Mouse (Mus musculus) liver, embryonic 12.5 days (tissue): ENCODE results near the gene Sh3pxd2a. TPM values are rescaled to one million over a fixed set of nuclear protein-coding genes. Genes with fewer than 3 reads are reported as not detected.

Experiments used
- ATAC-seq: fragments of 200-750 bp; cut with Nextera tagmentation; 2 replicates; pipeline ENCODE4 v1.8.0; 2017; ENCODE audit warnings: moderate number of reproducible peaks, mild to moderate bottlenecking, moderate library complexity
- H3K27ac ChIP-seq: fragments of 300-500 bp; sonication (generic); 2 replicates; pipeline ENCODE4 v1.5.1; 2016; ENCODE audit warnings: mild to moderate bottlenecking
- H3K27me3 ChIP-seq: fragments of 300-500 bp; sonication (generic); replicated peaks from 2 replicates; pipeline ENCODE4 v1.6.1; 2016; ENCODE audit warnings: mild to moderate bottlenecking, moderate library complexity
- H3K36me3 ChIP-seq: fragments of 300-500 bp; sonication (generic); 2 replicates; pipeline ENCODE4 v1.6.1; 2016; ENCODE audit warnings: mild to moderate bottlenecking, moderate library complexity
- H3K4me1 ChIP-seq: fragments of 300-500 bp; sonication (generic); 2 replicates; pipeline ENCODE4 v1.6.1; 2016
- H3K4me2 ChIP-seq: fragments of 300-500 bp; sonication (generic); 2 replicates; pipeline ENCODE4 v1.6.1; 2016; ENCODE audit warnings: mild to moderate bottlenecking, moderate library complexity
- H3K4me3 ChIP-seq: fragments of 300-500 bp; sonication (generic); 2 replicates; pipeline ENCODE4 v1.5.1; 2016; ENCODE audit warnings: mild to moderate bottlenecking, moderate library complexity
- H3K9ac ChIP-seq: fragments of 300-500 bp; sonication (generic); 2 replicates; pipeline ENCODE4 v1.6.1; 2016; ENCODE audit warnings: mild to moderate bottlenecking, moderate library complexity
- H3K9me3 ChIP-seq: fragments of 300-500 bp; sonication (generic); replicated peaks from 2 replicates; pipeline ENCODE4 v1.6.1; 2016; ENCODE audit warnings: mild to moderate bottlenecking, moderate library complexity
- WGBS: fragments of 180-500 bp; shearing (Covaris S2); methylation state at CpG from one replicate; pipeline ENCODE4 v1.1.7; 2016; ENCODE audit not compliant: insufficient replicate concordance; 5-methylcytosine and 5-hydroxymethylcytosine counted together
- polyA plus RNA-seq: library from polyadenylated mRNA; unstranded; fragments of >200 nt; fragmentation: Nextera tagmentation; extraction: Ambion mirVana; gene quantifications from 2 replicates; pipeline ENCODE4 v1.2.1, GENCODE M21; 2016

Sh3pxd2a gene
- polyA plus RNA-seq, 1 experiment from 2014 or later: 1.1 TPM

DNA sequence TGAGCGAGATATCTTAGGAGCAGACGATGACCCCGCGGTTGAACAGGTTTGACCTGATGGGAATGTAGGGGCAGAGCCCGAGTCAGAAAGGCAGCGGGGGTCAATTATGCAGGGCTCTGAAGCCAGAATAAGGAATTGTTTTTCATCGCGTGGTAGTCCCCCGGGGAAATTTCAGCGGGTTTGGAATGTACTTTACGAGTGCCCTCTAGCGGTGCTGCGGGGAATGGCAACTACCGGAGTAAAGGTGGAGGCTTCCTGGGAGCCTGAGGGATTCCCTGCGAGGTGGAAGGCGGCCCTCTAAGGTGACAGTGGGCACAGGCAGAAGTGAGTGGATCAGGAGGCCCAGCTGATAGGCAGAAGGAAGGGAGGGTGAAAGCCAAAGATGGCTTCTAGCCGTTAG is 125.0 kb downstream of the Sh3pxd2a start:
- H3K36me3 ChIP-seq: no peaks in the 10 kb centered on the region
- WGBS: 6% methylated on average over 17 of the region's 17 CpGs
- no peak overlapping the region for H3K4me3 ChIP-seq
- peak overlapping the region; percentile 48 for H3K4me2 ChIP-seq
- H3K9me3 ChIP-seq: no peaks in the 10 kb centered on the region
- no peak overlapping the region for H3K9ac ChIP-seq
- peaks cover 25% of the 10 kb centered on the region; the same call in 1 of the 2 replicates for H3K4me1 ChIP-seq
- no peak for ATAC-seq
- H3K27me3 ChIP-seq: peaks cover 56% of the 10 kb centered on the region
- H3K27ac ChIP-seq: no peak overlapping the region

DNA sequence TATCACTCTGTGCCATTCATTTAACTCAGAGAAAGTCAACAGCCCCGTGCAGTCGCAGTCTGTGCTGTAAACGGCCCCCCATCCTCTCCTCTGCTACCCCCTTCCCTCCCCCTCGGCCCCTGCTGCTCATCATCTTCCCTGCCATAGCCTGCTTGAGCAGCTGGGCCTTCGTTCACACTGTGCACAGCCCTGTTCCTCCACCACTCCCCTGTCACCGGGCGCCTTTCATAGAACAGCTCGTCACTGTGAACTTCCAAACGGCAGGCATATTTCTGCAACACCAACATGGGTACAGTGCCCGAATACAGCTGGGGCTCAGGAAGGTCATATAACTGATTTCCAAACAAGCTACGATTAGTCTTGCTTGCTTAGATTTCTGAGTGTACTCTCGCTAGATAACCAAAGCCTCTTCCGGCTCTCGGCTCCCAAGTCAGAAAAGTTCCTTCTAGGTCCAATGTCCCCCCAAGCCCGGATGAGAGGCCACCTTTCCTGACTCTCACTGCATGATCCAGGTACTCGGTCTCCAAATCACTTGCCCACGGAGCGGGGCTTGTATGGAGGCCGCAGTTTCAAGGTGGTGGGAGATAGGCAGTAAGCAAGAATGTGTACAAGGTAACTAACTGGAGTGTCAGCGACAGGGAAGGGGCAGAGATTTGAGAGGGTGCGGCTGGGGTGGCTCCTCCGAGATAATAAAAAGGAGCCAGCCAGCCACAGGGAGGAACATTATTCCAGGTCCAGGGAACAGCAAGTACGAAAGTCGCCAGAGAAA is 125.6 kb downstream of the Sh3pxd2a start:
- Histone ChIP-seq H3K27ac (no peak overlapping the region), H3K27me3 (peaks cover 50% of the 10 kb centered on the region), H3K4me1 (peaks cover 25% of the 10 kb centered on the region; the same call in 1 of the 2 replicates), H3K36me3 (no peaks in the 10 kb centered on the region), H3K4me2 (peak overlapping the region; percentile 48), H3K9me3 (no peaks in the 10 kb centered on the region), H3K9ac (no peak overlapping the region), H3K4me3 (no peak overlapping the region)
- ATAC-seq: no peak
- WGBS: 45% methylated on average over 24 of the region's 24 CpGs

DNA sequence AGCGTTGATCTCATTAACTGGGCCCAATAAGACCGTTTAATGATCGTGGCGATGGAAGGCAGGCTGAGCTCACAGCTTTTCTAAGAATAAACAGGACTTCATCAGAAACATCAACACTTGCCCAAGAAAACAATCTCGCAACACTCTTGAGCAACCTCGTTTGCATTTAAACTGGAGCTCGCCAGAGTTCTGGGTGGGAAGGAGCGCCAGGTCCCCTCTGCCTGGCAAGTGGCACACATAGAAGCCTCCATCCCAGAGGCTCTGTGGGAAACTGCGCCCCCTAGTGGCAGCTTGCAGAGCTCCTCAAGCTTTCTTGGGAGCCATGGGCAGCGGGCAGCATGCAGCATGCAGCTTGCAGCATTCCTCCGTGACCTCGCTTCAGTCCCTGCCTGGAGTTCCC is 126.5 kb downstream of the Sh3pxd2a start:
- Histone ChIP-seq H3K36me3 (no peaks in the 10 kb centered on the region), H3K4me1 (peaks cover 19% of the 10 kb centered on the region; the same call in 1 of the 2 replicates), H3K27me3 (peaks cover 41% of the 10 kb centered on the region), H3K27ac (no peak overlapping the region), H3K4me3 (no peak overlapping the region), H3K4me2 (peak overlapping the region; percentile 24; the same call in 1 of the 2 replicates), H3K9me3 (no peaks in the 10 kb centered on the region), H3K9ac (no peak overlapping the region)
- no peak for ATAC-seq
- WGBS: 37% methylated on average over 12 of the region's 12 CpGs

DNA sequence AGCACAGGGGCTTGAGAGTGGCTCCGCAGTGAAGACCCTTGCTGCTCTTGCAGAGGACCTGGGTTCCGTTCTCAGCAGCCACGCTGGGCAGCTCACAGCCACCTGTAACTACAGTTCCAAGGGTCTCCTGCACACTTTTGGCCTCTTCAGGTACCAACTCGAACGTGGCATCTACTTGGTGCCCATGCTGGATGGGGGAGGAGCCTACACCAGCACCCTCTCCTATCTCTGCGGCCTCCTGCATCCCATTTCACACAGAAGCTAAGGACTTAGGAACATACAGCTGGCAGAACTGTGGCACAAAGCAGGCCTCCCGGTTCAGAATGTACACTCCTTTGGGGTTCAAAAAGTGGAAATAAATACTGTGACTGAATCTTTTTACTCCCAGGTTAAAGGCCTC is 127.0 kb downstream of the Sh3pxd2a start:
- 77% methylated on average over 7 of the region's 7 CpGs for WGBS
- Histone ChIP-seq H3K4me1 (peaks cover 18% of the 10 kb centered on the region; the same call in 1 of the 2 replicates), H3K27ac (no peak overlapping the region), H3K27me3 (peaks cover 36% of the 10 kb centered on the region), H3K4me3 (no peak overlapping the region), H3K9ac (no peak overlapping the region), H3K36me3 (no peaks in the 10 kb centered on the region), H3K4me2 (no peak overlapping the region), H3K9me3 (no peaks in the 10 kb centered on the region)
- ATAC-seq: no peak

DNA sequence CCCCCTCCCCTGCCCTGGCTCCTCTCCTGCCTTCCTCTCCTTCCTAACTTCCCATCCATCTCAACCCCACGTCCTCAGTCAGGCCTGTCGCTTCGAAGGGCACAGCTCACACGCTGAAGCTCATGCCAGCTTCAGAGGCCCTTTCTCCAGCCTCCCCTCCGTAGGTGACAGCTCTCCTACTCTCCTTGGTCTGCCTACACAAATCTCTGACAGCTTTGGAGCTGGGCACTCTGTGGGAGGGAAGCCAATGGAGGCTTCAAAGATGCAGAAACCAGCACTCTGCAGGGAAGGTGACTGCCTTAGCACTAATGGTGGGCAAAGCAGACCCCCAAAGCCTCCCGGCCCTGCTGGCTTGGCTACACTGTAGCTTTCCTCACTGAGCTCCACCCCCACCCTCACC is 128.9 kb downstream of the Sh3pxd2a start:
- H3K9ac ChIP-seq: no peak overlapping the region
- H3K36me3 ChIP-seq: no peaks in the 10 kb centered on the region
- H3K4me1 ChIP-seq: peaks cover 23% of the 10 kb centered on the region
- peaks cover 21% of the 10 kb centered on the region for H3K27me3 ChIP-seq
- no peak overlapping the region for H3K27ac ChIP-seq
- no peaks in the 10 kb centered on the region for H3K9me3 ChIP-seq
- no peak for ATAC-seq
- 54% methylated on average over 6 of the region's 6 CpGs for WGBS
- H3K4me3 ChIP-seq: no peak overlapping the region
- no peak overlapping the region for H3K4me2 ChIP-seq

DNA sequence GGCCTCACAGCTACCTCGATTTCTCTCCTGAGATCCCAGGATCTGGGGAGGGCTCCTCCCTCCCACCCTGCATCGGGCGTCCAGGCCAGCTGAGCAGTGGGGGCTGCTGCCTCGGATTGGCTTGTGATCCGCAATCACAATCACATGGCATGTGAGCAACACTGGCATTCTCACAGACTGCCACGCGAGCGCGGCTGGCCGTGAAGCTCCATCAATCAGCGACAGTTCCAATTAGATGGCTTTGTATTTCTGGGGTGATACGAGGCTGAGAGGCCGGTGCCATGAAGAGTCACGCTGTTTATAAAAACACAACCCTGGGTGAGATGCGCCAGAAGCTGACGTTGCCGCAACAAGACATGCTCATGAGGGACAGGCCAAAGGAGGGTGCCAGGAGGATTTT is 129.5 kb downstream of the Sh3pxd2a start:
- H3K9ac ChIP-seq: no peak overlapping the region
- peaks cover 27% of the 10 kb centered on the region for H3K4me1 ChIP-seq
- no peak overlapping the region for H3K4me2 ChIP-seq
- no peaks in the 10 kb centered on the region for H3K36me3 ChIP-seq
- WGBS: 74% methylated on average over 17 of the region's 17 CpGs
- no peak overlapping the region for H3K27ac ChIP-seq
- no peak for ATAC-seq
- no peak overlapping the region for H3K4me3 ChIP-seq
- no peaks in the 10 kb centered on the region for H3K9me3 ChIP-seq
- peaks cover 18% of the 10 kb centered on the region for H3K27me3 ChIP-seq

DNA sequence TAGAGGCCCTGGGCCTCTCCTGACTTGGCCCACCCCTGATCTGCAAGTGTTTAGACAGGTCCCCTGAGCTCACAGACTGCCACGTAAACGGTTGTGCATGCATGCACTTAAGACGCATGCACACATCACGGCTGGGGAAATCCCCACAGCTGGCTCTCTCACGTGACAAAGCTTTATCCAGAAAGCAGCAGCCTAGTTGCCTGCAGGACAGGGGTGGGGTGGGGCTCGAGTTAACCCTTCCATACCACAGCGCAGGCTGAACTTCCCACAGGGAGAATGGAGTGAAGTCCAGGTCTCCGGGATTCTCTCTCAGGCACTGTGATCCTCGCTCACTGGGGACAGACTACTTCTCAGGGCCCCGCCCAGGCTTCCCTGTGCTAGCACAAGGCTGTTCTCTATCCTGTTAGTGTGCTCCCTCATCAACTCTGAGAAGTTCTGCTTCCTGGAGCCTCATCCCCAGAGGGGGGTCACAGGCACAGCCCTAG is 133.4 kb downstream of the Sh3pxd2a start:
- Histone ChIP-seq H3K9me3 (no peaks in the 10 kb centered on the region), H3K36me3 (no peaks in the 10 kb centered on the region), H3K4me3 (no peak overlapping the region), H3K9ac (no peak overlapping the region), H3K4me1 (peaks cover 21% of the 10 kb centered on the region; the same call in 1 of the 2 replicates), H3K27me3 (no peaks in the 10 kb centered on the region), H3K27ac (peak overlapping the region; percentile 28; the same call in 1 of the 2 replicates), H3K4me2 (no peak overlapping the region)
- peak; percentile 62 for ATAC-seq
- 46% methylated on average over 10 of the region's 10 CpGs for WGBS

DNA sequence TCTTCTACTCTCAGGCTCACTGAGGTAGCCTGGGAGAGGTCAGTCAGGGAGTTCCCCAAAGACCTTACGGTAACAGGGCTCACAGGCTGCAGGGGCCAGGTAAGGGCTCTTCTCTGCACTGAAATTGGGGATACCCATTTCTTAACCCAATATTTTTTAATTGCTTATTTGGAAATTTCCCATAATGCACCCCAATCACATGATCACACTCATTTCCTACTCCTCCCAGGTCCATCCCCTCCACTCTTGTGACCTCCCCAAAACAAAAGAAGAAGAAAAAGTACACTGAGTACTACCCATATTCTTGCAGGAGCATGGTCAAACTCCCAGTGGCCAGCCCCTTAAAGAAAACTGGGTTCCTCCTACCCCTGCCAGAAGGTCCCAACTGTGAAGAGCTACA is 135.1 kb downstream of the Sh3pxd2a start:
- no peak for ATAC-seq
- H3K27me3 ChIP-seq: no peaks in the 10 kb centered on the region
- no peak overlapping the region for H3K27ac ChIP-seq
- 65% methylated on average over 1 of the region's 1 CpGs for WGBS
- H3K9ac ChIP-seq: no peak overlapping the region
- no peaks in the 10 kb centered on the region for H3K36me3 ChIP-seq
- no peak overlapping the region for H3K4me2 ChIP-seq
- H3K4me1 ChIP-seq: peaks cover 21% of the 10 kb centered on the region; the same call in 1 of the 2 replicates
- H3K9me3 ChIP-seq: no peaks in the 10 kb centered on the region
- no peak overlapping the region for H3K4me3 ChIP-seq

DNA sequence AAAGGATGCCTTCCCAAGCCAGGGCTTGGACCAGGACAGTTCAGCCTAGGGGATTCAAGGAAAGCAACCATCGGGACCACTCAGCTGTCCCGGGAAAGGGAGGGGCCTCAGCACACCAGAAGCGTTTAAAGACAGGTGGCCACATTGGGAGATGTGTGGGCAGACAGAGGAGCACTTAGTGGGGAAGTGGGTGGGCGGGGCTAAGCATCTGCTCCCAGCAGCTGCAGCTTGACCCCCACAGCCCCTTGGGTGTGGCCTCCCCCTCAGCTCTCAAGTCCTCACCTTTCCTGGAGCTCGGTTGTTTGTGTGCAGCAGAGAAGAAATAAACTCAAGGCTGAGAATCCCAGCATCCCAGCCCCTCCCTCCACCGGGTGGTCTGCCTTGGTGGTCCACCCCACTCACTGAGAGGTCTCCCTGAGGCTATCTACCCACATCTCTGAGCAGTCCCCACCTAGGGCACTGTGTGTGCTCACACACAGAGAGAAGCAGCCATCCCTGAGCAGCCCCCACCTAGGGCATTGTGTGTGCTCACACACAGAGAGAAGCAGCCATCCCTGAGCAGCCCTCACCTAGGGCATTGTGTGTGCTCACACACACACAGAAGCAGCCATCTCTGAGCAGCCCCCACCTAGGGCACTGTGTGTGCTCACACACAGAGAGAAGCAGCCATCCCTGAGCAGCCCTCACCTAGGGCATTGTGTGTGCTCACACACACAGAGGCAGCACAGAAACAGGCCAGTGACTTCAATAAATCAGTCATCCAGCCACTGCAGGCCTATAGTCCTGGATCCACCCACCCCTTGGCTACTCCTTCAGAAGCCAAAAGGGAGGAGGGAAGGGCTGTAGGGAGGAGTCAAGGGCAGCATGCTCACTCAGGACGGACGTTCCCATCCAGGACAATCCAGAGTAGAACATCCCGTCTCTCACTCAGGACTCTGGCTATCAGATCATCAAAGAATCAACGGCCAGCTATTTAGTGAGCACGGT is 136.0 kb downstream of the Sh3pxd2a start:
- Histone ChIP-seq H3K4me1 (peaks cover 21% of the 10 kb centered on the region; the same call in 1 of the 2 replicates), H3K9me3 (no peaks in the 10 kb centered on the region), H3K4me3 (no peak overlapping the region), H3K27ac (no peak overlapping the region), H3K27me3 (no peaks in the 10 kb centered on the region), H3K4me2 (no peak overlapping the region), H3K9ac (no peak overlapping the region), H3K36me3 (no peaks in the 10 kb centered on the region)
- no peak for ATAC-seq
- 42% methylated on average over 11 of the region's 11 CpGs for WGBS

DNA sequence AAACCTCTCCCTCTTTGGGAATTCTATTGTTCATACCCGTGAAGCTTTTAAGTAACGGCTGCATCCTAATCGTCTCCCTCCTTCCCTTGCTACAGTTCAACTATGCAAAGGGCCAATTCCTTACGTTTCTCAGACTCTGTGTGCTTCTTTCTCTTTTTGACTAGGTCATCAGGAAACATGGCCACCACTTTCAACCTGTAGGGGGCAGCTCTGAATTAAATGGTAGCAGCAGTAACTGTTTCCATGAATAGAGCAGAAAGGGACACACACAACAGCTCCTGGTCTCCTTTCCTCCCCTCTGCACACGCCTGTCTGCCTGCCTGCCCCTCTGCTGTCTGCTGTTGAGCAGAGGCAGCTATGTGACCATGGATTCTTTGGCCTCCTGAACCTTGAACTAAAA is 138.3 kb downstream of the Sh3pxd2a start:
- Histone ChIP-seq H3K4me2 (no peak overlapping the region), H3K27me3 (no peaks in the 10 kb centered on the region), H3K4me1 (peaks cover 21% of the 10 kb centered on the region; the same call in 1 of the 2 replicates), H3K4me3 (no peak overlapping the region), H3K27ac (no peak overlapping the region), H3K9me3 (no peaks in the 10 kb centered on the region), H3K36me3 (no peaks in the 10 kb centered on the region), H3K9ac (no peak overlapping the region)
- 48% methylated on average over 5 of the region's 5 CpGs for WGBS
- no peak for ATAC-seq

DNA sequence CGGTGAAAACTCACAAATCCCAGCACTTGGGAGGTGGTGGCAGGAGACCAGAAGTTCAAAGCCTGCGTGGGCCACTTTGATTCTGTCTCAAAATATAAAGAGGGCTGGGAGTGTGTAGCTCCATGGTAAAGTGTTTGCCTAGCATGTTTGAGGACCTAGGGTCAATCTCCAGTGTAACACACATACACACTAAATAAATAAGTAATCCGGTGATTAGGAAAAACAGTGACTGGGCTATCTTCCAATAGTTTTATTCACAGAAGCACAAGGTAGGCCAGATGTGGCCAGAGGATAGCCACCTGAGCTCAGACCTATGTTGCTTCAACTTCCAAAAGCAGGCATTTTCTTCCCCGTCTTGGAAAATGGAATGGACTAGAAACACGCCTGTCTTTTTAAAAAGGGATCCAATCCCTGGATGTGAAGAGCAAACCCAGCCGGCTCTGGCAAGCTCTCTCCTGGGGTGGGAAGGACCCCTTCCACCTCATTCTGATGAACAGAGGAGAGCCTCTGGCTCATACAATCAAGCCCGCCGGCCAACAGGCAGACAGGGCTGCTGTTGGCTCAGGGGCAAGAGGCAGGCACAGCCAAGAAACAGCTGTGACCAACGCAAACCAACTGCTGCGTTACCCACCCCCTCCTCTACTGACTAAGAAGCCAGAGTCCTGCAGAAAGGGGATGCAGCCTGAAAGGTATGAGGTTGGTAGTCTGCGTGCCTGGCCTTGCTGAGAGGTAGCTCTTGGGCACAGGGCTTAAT is 140.9 kb downstream of the Sh3pxd2a start:
- 71% methylated on average over 11 of the region's 11 CpGs for WGBS
- Histone ChIP-seq H3K27ac (no peak overlapping the region), H3K9me3 (no peaks in the 10 kb centered on the region), H3K36me3 (no peaks in the 10 kb centered on the region), H3K4me1 (peaks cover 29% of the 10 kb centered on the region), H3K4me3 (no peak overlapping the region), H3K4me2 (no peak overlapping the region), H3K9ac (no peak overlapping the region), H3K27me3 (no peaks in the 10 kb centered on the region)
- ATAC-seq: no peak
